Mouse (Mus musculus) gastrocnemius, postnatal 4 days (tissue): ENCODE measurements at regions not wholly inside any gene's neighbourhood (a gene's known extent, or its start where the extent isn't known, plus 50 kb on each side); places are given as distances from the start of the nearest gene placed in this dataset.

Source experiments
- DNase-seq, 2 experiments: peaks; one replicate each; pipeline ENCODE4 v3.0.0; 2021 to 2022; ENCODE audit warnings: low spot score in 2 of 2, mixed read lengths in 2 of 2

DNA sequence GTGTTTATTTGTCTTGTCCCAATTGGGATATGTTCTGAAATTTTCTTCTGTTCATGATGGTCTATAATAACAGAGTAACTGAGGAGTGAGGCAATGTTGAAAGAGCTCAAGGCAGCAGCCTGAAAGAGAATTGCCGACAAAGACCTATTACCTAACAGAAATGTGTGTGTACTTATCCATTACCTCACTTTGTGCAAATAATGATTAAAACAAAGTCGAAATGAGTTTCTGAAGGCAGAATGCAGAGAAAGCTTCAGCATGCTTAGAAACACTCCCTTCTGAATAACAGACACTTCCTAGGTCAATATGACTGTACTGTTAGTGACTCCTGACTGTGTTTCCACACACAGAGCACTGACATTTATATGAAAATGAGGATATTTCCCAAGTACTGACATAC lies 63.0 kb downstream of the Kbtbd8 start:
- DNase-seq = no peak

DNA sequence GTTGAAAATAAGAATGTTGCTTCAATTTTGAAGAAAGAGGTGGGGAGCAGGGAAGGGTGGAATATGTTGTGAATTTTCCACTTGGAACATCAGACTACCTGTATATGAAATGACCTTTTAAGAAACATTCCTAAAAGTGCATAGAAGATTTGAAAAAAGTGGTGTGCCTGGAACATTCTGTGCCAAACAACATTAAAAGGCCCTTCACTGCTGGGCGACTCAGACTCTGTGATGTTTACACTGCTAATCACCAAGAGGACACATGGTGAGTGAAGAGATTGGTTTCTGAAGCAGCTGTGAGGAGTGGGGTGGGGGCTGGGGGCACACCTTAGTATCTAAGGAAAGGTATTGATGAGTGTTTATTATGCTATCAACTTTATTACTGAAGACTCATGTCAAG lies 65.2 kb downstream of the Kbtbd8 start:
- no peak for DNase-seq

DNA sequence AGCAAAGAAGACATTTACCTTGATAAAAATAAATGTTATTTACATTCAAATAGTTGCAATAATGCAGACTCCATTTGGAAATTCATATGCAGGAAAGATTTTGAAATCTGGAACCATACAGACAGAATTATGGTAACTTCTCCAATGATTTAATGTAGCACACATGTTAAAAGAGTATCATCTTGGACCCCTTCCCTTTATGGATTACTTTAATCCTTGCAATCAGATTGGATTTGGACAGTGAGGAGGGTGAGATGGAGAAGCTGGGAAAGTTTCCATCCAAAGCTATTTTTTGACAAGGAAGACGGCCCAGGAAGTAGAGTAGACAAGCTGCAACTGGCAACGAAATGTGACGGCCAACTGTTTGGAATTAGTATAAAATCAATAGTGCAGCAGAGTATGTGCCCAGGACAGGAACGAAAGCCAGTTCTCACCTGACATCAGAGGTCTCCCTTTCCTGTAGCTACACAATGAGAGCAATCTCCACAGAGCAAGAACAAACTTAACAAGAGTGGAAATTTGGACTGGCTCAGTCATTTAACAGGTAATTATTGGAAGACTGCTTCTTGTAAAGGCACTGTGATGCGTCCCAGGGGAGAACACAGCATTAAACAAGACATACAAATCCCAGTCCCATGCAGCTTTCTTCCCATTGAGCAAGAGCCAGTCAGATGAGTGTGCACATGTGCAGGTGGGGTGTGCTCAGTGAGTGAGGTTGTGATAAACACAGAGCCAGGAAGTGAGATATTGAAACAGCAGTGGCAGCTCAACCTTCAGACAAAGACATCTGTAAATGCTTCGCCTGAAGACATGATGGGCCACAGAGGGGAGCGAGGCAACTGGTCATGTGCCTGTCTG lies 68.3 kb downstream of the Kbtbd8 start:
- no peak for DNase-seq

DNA sequence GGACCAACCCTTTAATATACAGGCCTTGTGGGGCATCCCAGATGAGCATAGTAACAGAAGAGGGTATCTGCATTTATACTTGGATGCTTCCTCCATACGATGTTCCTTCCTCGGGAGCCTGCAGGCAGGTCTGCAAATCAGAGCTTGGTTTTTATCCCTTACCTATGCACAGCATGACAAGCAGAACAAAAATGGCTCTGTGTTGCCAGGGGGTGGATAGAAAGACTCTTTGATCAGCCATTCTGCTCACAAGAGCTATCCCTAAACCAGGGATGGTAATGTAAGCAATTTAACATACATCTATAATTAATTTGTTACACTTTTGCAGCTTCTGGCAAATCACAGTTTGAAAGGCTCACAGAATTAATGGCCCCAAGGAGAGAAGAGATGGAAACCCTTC lies 79.6 kb downstream of the Kbtbd8 start:
- DNase-seq = no peak

- DNase-seq = no peak
These were observed 81.6 kb downstream of the Kbtbd8 start for GRCm38 (mm10) chr6:95198611-95199010.

DNA sequence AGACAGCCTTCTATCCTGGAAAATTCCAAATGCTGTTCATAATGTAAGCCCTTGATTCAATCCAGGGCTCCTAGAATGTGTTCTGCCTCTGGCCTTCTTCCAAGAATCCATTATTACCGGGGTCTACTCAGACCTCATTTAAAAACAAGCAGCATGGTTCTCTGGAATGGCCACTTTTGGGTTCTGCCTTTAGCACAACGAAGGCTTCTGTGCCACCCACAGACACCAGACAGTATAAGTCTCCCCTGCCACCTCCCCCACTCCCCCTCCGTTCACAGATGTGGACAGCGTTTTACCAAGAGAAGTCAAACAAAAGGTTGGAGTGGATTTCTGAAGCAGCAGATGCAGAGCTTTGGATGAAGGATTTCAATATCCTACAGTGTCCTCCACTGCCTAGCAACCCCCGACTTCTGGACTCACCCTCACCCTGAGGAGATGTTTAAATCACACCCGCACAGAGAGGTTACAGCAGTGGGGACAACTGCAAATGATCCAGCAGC lies 85.3 kb downstream of the Kbtbd8 start:
- DNase-seq = no peak

GRCm38 (mm10) chr6:95202978-95203377 lies 85.9 kb downstream of the Kbtbd8 start:
- no peak for DNase-seq

GRCm38 (mm10) chr6:95204231-95204630 lies 87.2 kb downstream of the Kbtbd8 start:
- DNase-seq = no peak

DNA sequence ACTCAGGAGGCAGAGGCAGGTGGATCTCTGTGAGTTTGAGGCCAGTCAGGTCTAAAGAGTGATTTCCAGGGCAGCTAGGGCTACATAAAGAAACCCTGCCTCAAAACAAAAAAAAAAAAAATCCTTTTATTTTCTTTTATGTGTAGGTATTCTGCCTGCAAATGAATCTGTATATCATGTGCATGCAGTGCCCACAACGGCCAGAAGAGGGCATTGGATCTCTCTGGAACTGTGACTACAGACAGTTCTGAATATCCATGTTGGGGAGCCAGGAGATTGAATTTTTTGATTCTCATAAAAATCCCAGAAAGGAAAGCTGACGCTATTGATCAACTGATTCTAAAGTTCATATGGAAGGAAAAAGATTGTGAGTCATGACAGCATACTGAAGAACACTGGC lies 90.0 kb downstream of the Kbtbd8 start:
- DNase-seq = peak in 1 of 2 experiments; percentile 12

- DNase-seq = no peak
These were observed 100.4 kb downstream of the Kbtbd8 start for GRCm38 (mm10) chr6:95217431-95217830.

DNA sequence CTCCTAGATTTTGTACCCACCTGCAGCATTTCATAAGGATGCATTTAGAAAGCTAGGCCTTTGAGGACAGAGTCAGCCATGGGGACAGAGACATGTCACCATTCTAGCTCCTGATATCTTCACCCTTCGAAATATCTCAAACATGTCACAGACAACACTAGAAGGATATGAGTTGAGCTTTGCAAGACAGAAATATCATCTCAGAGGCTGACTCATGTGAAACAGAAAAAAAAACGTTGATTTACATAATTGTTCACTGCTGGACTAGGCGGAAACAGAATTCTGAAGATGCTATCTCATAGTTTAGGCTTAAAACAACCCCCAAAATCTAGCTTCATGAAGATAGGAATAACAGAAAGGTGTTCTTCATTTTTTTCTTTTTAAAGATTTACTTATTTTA lies 101.8 kb downstream of the Kbtbd8 start:
- no peak for DNase-seq

DNA sequence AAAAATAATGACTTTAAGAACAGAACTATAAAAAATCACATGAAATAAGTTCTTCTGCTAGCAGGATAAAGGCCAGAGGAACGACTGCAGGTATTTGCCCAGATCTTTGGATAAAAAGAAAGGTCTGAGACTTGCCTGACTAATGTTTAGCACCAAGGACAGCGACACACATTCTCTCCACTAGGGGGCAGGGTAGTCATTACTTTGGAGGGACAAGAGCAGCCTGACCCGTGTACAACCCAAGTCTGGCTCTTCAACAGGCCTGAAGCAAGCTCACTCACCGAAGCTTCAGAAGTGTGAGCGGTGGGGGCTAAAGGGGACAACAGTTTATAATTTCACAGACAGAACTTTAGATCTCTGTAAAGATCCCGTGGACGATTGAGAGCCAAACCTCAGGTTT lies 98.4 kb upstream of the Gm10234 start:
- peak; percentile 68 to 78 for DNase-seq

DNA sequence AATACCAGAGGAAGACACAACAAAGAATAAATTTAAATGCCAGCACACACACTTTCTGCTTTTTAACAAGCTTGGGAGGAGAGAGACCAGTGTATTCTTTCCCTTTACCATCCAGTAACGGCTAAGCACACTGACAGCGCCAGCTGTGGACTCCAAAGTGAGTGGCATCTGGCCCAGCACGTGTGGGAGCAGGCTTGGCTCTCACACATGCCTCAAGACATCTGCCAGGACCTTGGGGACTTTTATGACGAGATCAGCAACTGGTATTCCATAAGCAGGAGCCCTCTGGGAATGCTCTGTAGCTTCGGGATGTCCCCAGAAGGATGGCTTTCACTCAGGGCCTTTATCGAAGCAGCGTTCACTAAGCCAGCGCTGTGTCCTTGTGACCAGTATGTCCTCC lies 92.0 kb upstream of the Gm10234 start:
- DNase-seq = peak in 1 of 2 experiments; percentile 11

DNA sequence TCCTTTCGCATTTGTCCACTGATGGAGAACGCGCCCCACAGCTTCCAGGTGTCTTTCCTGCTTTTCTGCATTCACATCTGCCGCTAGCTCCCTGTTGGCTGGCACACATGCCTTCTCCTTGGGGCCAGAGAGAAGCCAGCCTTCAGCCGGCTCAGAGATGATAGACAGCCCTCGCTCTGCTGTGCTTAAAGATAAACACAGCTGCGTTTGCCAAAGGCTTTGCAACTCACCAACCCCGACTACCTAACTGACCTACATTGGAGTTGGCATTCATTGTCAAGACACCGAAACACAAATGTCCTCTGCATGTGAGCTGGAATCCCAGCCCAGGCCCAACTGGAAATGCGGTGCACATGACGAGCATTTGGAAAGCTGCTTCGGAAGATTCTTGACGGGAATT lies 87.2 kb upstream of the Gm10234 start:
- no peak for DNase-seq

GRCm38 (mm10) chr6:95243657-95244056 lies 78.3 kb upstream of the Gm10234 start:
- DNase-seq = no peak

GRCm38 (mm10) chr6:95244911-95245310 lies 77.0 kb upstream of the Gm10234 start:
- no peak for DNase-seq

GRCm38 (mm10) chr6:95256303-95256702 lies 65.6 kb upstream of the Gm10234 start:
- no peak for DNase-seq

DNA sequence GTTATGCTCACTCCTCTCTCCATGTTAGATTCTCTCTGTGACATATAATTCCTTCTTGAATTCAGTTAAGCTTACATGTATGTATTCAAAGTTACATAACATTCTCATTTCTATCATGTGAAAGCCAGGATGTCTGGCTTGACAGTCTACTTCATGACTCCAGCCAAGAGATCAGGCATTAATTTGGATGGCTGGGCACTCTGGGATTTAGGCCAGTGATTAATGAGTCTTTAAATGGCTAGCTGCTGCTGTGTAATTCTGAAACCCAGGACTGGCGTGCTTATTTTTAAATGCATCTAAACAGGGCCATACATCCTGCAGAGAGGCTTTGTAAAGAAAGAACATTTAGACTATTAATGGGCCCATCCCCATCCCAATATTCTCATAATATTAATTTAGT lies 60.9 kb upstream of the Gm10234 start:
- DNase-seq = no peak

GRCm38 (mm10) chr6:95264011-95264869 lies 57.7 kb upstream of the Gm10234 start:
- DNase-seq = no peak

DNA sequence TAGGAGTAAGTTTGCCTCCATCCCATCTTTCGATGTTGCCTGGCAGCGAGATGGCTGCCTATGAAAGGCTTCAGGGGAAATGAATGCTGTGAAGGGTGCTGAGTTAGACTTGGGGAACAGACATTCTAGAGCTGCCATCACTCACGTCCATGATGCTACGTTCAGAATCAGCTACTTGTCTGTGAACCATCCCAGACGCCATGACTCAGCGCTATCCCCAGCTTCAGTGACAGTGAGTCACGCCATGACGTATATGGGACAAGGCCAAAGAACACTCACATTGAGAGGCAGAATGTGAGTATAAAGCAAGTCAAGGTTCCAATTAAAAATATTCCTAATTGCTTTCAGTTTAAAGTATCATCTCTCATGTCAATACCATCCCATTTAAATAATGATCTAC lies 52.4 kb upstream of the Gm10234 start:
- DNase-seq = no peak
